Mouse (Mus musculus): ENCODE data around the gene Pcca. TPM values are rescaled to one million over a fixed set of nuclear protein-coding genes. Genes with fewer than 3 reads are reported as not detected.

Pcca gene
- total RNA-seq, 2 experiments from 2014 or later = 28.4 to 29.2 TPM

DNA sequence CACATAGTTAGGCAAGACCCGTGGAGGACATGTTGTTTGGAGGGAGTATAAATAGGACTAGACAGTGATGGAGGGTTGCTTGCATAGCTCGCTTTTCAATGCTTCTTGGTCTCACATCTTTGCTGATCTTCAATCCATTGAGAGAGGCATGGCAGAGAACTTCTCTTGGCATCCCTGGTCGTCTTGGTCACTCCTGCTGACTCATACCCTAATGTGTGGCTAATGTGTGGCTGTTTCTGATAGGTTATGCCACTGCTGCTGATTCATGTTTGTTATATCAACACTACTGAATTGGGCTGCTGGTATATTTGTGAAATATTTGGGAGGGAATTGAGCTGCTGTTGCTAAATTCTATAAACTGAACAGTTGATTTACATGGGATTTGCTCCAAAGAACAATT is 299.5 kb downstream of the Pcca start:
- no peak for DNase-seq (ENCODE audit: low spot score in 2 of 2)

DNA sequence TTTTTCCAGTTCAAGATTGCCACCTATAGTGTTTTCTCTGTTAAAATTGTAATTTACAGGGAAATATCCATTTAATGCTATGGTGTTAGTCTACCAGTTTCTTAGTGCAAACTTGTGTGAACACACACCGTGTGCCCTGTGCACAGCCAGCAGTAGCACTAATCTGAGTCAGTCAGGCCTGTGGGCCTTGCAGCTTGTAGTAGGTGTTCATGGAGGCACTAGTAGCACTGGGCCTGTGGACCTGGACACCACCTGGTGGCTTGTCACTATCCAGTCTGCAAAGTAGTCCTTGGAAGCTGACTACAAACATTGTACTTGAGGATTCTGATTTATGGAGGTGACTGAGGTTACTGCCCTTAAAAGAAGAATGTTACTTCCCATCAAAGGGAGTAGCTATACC is 300.6 kb downstream of the Pcca start:
- no peak for DNase-seq (ENCODE audit: low spot score in 2 of 2)

- no peak for DNase-seq (ENCODE audit: low spot score in 2 of 2)
Measured at GRCm38 (mm10) chr14:122835487-122836190, 301.5 kb downstream of the Pcca start.

DNA sequence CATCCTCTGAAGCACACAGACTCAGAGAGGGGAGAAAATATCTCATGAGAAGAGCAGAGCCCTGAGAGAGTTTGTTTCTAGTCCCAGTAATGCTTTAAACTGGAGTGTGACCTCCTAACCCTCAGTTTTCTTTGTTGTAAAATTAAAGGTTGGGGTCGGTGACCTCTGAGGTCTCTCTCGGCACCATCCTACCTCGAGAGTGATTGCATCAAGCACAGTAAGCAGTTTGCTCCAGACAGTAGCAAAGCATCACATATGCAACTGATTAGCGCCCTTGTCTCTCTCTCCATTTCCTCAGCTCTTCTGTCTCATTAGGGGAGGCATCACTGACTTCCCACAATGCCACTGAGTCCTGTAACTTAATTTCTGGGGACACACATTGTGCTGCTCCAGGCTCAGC is 302.1 kb downstream of the Pcca start:
- no peak for DNase-seq (ENCODE audit: low spot score in 2 of 2)

GRCm38 (mm10) chr14:122837018-122837417 is 302.9 kb downstream of the Pcca start:
- no peak for DNase-seq (ENCODE audit: low spot score in 2 of 2)

DNA sequence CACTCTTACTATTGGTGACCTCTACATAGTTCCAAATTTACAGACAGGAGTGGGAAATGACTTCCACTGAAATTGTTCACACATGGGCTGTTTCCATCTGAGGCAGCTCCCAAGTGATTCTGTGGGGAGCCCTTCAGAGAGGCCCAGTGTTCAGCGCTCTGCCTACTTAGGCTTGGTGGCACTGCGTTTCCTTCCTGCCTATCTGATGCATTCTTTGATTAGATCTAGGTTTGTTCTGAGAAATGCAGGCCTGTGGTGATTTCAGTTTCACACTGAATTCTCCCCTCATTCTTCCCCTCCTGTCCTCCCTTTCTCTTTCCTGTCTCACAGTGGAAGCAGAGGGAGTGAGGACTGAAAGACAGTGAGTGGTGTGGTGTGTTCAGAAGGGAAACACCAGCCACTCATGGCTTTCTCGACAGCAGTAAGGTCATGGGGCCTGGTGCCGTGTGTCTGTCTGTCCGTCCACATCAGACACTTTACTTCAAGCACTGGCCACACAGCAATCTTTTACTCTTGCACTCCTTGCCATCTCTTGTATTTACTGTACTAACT is 318.5 kb downstream of the Pcca start:
- DNase-seq (ENCODE audit: low spot score in 2 of 2) = no peak

- no peak for DNase-seq (ENCODE audit: low spot score in 2 of 2)
Measured at GRCm38 (mm10) chr14:122859792-122860191, 325.7 kb downstream of the Pcca start.

DNA sequence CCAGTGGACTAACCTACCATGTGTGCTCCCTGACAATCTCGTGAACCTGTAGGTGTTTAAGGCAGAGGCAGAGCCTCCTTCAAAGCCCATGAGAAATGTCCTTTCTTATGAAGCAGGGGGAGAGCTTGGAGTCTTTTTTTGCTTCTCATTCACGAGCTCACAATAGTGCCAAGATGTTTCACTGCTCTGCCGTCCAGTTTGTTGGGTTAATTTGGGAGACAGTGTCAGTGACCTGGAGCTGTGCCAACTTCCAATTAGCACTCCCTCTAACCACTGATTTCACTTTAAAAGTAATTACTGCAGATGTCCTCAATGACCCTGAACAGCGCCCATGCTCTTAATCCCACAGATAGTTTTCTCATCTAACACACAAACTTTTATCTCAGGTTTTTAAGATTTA is 328.5 kb downstream of the Pcca start:
- DNase-seq (ENCODE audit: low spot score in 2 of 2) = no peak

- no peak for DNase-seq (ENCODE audit: low spot score in 2 of 2)
Measured at GRCm38 (mm10) chr14:122865462-122866129, 331.5 kb downstream of the Pcca start.

GRCm38 (mm10) chr14:122867531-122868285 is 333.6 kb downstream of the Pcca start:
- DNase-seq (ENCODE audit: low spot score in 2 of 2) = peak in 1 of 2 experiments; percentile 53

GRCm38 (mm10) chr14:122869831-122870230 is 335.7 kb downstream of the Pcca start:
- no peak for DNase-seq (ENCODE audit: low spot score in 2 of 2)

- no peak for DNase-seq (ENCODE audit: low spot score in 2 of 2)
Measured at GRCm38 (mm10) chr14:122871841-122872580, 337.9 kb downstream of the Pcca start.

GRCm38 (mm10) chr14:122872612-122873011 is 338.5 kb downstream of the Pcca start:
- no peak for DNase-seq (ENCODE audit: low spot score in 2 of 2)

DNA sequence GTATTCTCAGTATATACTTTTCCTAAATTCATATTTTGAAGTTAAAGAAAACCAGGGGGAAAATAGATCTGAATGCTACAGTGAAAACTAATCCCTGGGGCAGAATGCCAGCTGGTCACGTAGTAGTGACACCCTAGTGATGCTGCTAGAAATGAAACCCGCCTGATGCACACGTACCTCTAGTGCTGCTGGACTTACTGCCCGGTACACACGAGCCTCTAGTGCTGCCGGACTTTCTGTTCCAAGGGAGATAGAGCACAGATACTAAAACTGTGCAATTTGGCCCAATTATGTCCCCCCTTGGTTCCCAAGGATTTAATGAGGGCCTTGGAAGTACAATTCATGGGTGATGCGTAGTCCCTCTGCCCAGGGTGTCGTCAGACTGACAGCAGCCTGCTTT is 340.9 kb downstream of the Pcca start:
- DNase-seq (ENCODE audit: low spot score in 2 of 2) = no peak

DNA sequence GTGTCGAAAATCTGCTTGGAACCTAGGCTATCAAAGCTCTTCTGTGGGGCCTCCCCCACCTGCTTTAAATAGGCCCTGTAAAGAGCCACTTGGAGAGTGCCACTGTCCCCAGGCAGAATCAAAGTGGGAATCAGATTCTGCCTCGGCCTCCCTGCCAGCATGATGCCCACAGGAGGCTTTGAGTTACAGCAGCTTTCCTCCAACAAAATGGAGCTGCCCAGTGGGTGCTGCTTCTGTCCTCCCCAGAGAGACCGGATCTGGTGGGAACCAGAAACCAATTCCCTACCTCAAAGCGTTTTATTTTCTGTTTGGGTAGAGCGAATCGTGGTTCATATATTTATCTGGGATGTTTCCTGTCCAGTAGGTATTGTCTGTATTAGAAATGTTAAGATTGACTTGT is 341.5 kb downstream of the Pcca start:
- no peak for DNase-seq (ENCODE audit: low spot score in 2 of 2)

DNA sequence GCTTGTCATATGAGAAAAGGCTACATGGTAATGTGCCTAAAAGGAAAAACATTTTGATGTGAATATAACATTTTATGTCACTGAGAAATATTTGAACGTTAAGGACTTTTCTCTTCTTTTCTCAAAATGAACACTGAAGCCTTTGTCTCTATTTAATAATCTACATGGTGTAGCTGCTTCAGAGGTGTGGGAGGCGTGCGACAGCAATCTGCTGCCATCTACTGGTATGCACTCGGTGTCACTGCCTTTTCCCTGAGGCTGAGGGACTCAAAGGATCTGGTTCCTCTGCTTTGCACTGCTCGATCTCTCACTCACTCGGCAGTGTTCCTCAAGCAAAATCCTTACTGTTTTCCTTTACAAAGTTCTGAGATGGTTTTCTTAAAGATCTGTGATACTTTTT is 342.0 kb downstream of the Pcca start:
- peak; percentile 28 to 67 for DNase-seq (ENCODE audit: low spot score in 2 of 2)

GRCm38 (mm10) chr14:122876723-122877122 is 342.6 kb downstream of the Pcca start:
- no peak for DNase-seq (ENCODE audit: low spot score in 2 of 2)

DNA sequence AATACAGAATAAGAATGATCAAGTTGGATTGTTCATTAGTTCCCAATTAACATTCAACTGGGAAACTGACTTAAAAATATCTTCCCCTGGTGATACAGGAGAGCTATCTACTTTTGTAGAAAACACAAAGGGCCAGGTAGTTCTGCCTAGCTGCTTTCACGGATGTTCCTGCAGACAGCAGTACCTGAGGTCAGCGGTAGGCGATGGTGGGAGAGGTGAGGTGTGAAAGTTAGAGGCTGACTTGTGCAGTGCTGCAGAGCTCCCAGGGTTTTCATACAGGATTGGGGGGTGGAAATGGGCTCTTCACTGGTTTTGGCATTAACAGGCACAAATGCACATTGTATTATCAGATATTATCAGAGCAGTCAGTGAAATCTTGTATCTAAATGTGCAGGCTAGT is 343.7 kb downstream of the Pcca start:
- no peak for DNase-seq (ENCODE audit: low spot score in 2 of 2)

DNA sequence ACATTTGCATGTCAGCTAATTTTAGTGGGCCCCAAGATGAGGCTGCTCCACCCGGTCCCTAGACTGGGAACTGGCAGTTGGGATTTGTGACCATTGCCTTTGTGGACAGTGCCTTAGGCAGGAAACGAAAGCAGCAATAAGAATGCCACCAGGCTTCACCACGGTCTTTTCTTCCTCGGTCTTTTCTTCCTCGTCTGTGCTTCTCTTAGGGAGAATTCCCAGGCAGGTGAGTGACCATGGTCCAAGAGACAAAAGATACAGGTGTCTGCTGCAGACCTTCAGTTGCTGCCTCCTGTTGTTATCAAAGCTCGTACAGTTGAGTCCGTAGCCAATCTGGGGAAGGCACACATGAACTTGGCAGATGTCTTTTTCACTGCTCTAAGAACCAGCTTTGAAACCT is 346.2 kb downstream of the Pcca start:
- DNase-seq (ENCODE audit: low spot score in 2 of 2) = no peak

DNA sequence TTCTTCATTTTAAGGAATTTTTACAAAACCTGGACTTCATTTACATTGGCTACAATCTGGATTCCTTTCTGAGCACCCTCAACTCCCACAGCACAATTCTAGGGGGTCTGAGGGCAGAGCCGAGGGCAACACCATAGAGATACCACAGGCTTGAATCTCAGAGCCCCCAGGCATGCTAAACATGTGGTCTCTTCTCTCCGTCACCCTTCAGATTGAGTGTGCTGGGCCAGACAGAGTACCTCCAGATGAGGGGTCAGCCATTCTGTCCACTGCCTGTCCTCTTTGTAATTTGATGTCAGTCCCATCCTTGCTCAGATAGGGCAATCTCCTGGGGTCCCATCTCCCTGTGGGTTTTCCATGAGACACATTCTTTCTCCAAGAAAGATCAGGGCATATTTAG is 347.6 kb downstream of the Pcca start:
- DNase-seq (ENCODE audit: low spot score in 2 of 2) = no peak

GRCm38 (mm10) chr14:122882201-122882639 is 348.1 kb downstream of the Pcca start:
- DNase-seq (ENCODE audit: low spot score in 2 of 2) = no peak

Measured in gastrocnemius, postnatal 4 days (tissue).